18 mouse cellular contexts compared by ENCODE assay signal in genomic region chr1:136331836-136332235, GRCm38 (mm10). TPM values are rescaled to one million over a fixed set of nuclear protein-coding genes. Genes with fewer than 3 reads are reported as not detected.
DNase-seq lines count a peak whose midpoint lies in the region; ATAC-seq and TF ChIP-seq lines count a peak whose summit lies in the region.
"Had no signal": no experiment of that assay in that cellular context is flagged by ENCODE, and none has a peak within 500 bp of the region (broad histone marks: within the 10 kb centered on the region; RNA-seq: fewer than 3 reads in every experiment).

No protein-coding gene starts in this region.

- no peaks in the 10 kb centered on the region for H3K9me3 ChIP-seq in heart, embryonic 10.5 days
- no peaks in the 10 kb centered on the region for H3K9me3 ChIP-seq in midbrain, embryonic 13.5 days
- H3K9me3 ChIP-seq in midbrain, embryonic 15.5 days, result no peaks in the 10 kb centered on the region
- no peaks in the 10 kb centered on the region for H3K9me3 ChIP-seq in forebrain, postnatal 0 days (ENCODE audit: low read length)
- H3K9me3 ChIP-seq: hindbrain, embryonic 15.5 days; neural tube, embryonic 12.5 days had no signal

- TF ChIP-seq CTCF in forebrain, postnatal 0 days (IDR thresholded peaks at IDR 0.05; ENCODE audit: low read depth), result no peak

- H3K27ac ChIP-seq in heart, embryonic 10.5 days, result no peak overlapping the region
- H3K27ac ChIP-seq in midbrain, embryonic 13.5 days, result 0 out of 2 replicates have a peak overlapping the region, but pooled peaks have one; percentile 2
- no peak overlapping the region for H3K27ac ChIP-seq in midbrain, embryonic 15.5 days
- no peak overlapping the region for H3K27ac ChIP-seq in forebrain, postnatal 0 days (ENCODE audit: low read depth, low read length)
- H3K27ac ChIP-seq: hindbrain, embryonic 15.5 days; neural tube, embryonic 12.5 days had no signal

- no peak for ATAC-seq in midbrain, embryonic 13.5 days
- no peak for ATAC-seq in midbrain, embryonic 15.5 days (replicated peaks)
- no peak for ATAC-seq in forebrain, postnatal 0 days
- ATAC-seq: forebrain, embryonic 16.5 days; intestine, postnatal 0 days had no signal

- no peak overlapping the region for H3K4me3 ChIP-seq in heart, embryonic 10.5 days
- no peak overlapping the region for H3K4me3 ChIP-seq in midbrain, embryonic 13.5 days (replicated peaks)
- H3K4me3 ChIP-seq in midbrain, embryonic 15.5 days, result no peak overlapping the region
- H3K4me3 ChIP-seq in forebrain, postnatal 0 days (ENCODE audit: low read depth, low read length), result no peak overlapping the region
- H3K4me3 ChIP-seq: hindbrain, embryonic 15.5 days; neural tube, embryonic 12.5 days had no signal

- intact Hi-C loops in heart, postnatal 10 days (cut with DNase I), result no loop called here

- DNase-seq in heart, postnatal 10 days, result peak; percentile 24 to 30
- no peak for DNase-seq in heart, embryonic 10.5 days (ENCODE audit: low spot score)
- DNase-seq in cerebellum, adult 11-12 months, result peak; percentile 88
- peak; percentile 83 to 90 for DNase-seq in cerebellum, postnatal 10 days
- no peak for DNase-seq in lung, postnatal 4 days
- no peak for DNase-seq in forebrain, postnatal 0 days
- DNase-seq: B cell, adult 2 months; liver; lung, adult 2 months; right cerebral cortex, adult 18-20 months; spleen, adult 18-20 months; thymus, postnatal 36 days had no signal

- H3K4me2 ChIP-seq in midbrain, embryonic 13.5 days (replicated peaks), result no peak overlapping the region
- no peak overlapping the region for H3K4me2 ChIP-seq in midbrain, embryonic 15.5 days
- no peak overlapping the region for H3K4me2 ChIP-seq in forebrain, postnatal 0 days (ENCODE audit: low read depth)
- H3K4me2 ChIP-seq: hindbrain, embryonic 15.5 days; neural tube, embryonic 12.5 days had no signal

- no peak overlapping the region for H3K9ac ChIP-seq in midbrain, embryonic 13.5 days (replicated peaks)
- H3K9ac ChIP-seq in midbrain, embryonic 15.5 days, result no peak overlapping the region
- no peak overlapping the region for H3K9ac ChIP-seq in forebrain, postnatal 0 days
- H3K9ac ChIP-seq: hindbrain, embryonic 15.5 days; neural tube, embryonic 12.5 days had no signal

- no peaks in the 10 kb centered on the region; the same call in 1 of the 2 replicates for H3K4me1 ChIP-seq in heart, embryonic 10.5 days
- H3K4me1 ChIP-seq in midbrain, embryonic 13.5 days (replicated peaks), result peaks cover 36% of the 10 kb centered on the region
- peaks cover 12% of the 10 kb centered on the region for H3K4me1 ChIP-seq in midbrain, embryonic 15.5 days
- peaks cover 2% of the 10 kb centered on the region; the same call in 1 of the 2 replicates for H3K4me1 ChIP-seq in forebrain, postnatal 0 days (ENCODE audit: insufficient read depth)
- H3K4me1 ChIP-seq: neural tube, embryonic 12.5 days had no signal

- 84% methylated on average over 4 of the region's 4 CpGs for WGBS in heart, embryonic 10.5 days
- WGBS in midbrain, embryonic 13.5 days, result 93% methylated on average over 4 of the region's 4 CpGs
- 92% methylated on average over 4 of the region's 4 CpGs for WGBS in midbrain, embryonic 15.5 days
- WGBS in forebrain, postnatal 0 days, result 68% methylated on average over 4 of the region's 4 CpGs

- H3K36me3 ChIP-seq in heart, embryonic 10.5 days, result peaks cover 8% of the 10 kb centered on the region
- H3K36me3 ChIP-seq in midbrain, embryonic 13.5 days, result peaks cover 13% of the 10 kb centered on the region
- H3K36me3 ChIP-seq in midbrain, embryonic 15.5 days (replicated peaks), result no peaks in the 10 kb centered on the region
- no peaks in the 10 kb centered on the region for H3K36me3 ChIP-seq in forebrain, postnatal 0 days (ENCODE audit: insufficient read depth)
- H3K36me3 ChIP-seq: hindbrain, embryonic 15.5 days had no signal

- H3K27me3 ChIP-seq in heart, embryonic 10.5 days (ENCODE audit: insufficient read depth, poor library complexity, severe bottlenecking), result no peaks in the 10 kb centered on the region
- no peaks in the 10 kb centered on the region for H3K27me3 ChIP-seq in midbrain, embryonic 13.5 days
- H3K27me3 ChIP-seq in midbrain, embryonic 15.5 days (replicated peaks), result no peaks in the 10 kb centered on the region
- H3K27me3 ChIP-seq in forebrain, postnatal 0 days (ENCODE audit: insufficient read depth, low read length), result no peaks in the 10 kb centered on the region
- H3K27me3 ChIP-seq: hindbrain, embryonic 15.5 days; neural tube, embryonic 12.5 days had no signal

RNA-seq across cellular contexts. Expression of gene Camsap2, which starts 14.1 kb away (rescaled TPM):
- 10 to 100 TPM; 32.5 to 33.9 TPM for total RNA-seq in heart, postnatal 10 days (2021)
- polyA plus RNA-seq in heart, embryonic 10.5 days (2016; fragmentation: Nextera tagmentation; extraction: Ambion mirVana), result 7.1 and 10.9 TPM in 2 replicates
- 28.1 and 29.1 TPM in 2 replicates for polyA plus RNA-seq in midbrain, embryonic 13.5 days (2015; fragmentation: Nextera tagmentation; extraction: Ambion mirVana)
- 31.1 and 31.2 TPM in 2 replicates for polyA plus RNA-seq in midbrain, embryonic 15.5 days (2015; fragmentation: Nextera tagmentation; extraction: Ambion mirVana)
- total RNA-seq in forebrain, postnatal 0 days (2014; rRNA removed), result 120 and 135 TPM in 2 replicates
- 16.1 and 20.1 TPM in 2 replicates for polyA plus RNA-seq in forebrain, postnatal 0 days (2015; fragmentation: Nextera tagmentation; extraction: Ambion mirVana)

Comparison
In these comparisons a context has a peak if more than half of its experiments do, and no peak if none do; other contexts are left out.
1. DNase-seq: peak in heart, postnatal 10 days (2 of 2), cerebellum, adult 11-12 months (single experiment) and cerebellum, postnatal 10 days (2 of 2); none in heart, embryonic 10.5 days (single experiment), lung, postnatal 4 days (0 of 2) and forebrain, postnatal 0 days (single experiment).